Mouse (Mus musculus): ENCODE measurements around the gene Cldn34b4.

The Cldn34b4 gene

GRCm38 (mm10) chrX:76393050-76393449, at the start of gene Cldn34b4:
Gene Cldn34b4 (plus strand): TSS chrX:76393350.
- no peak for DNase-seq

Data from liver (tissue).